Mouse (Mus musculus): ENCODE results near the gene Trex1.

Gene Trex1

DNA sequence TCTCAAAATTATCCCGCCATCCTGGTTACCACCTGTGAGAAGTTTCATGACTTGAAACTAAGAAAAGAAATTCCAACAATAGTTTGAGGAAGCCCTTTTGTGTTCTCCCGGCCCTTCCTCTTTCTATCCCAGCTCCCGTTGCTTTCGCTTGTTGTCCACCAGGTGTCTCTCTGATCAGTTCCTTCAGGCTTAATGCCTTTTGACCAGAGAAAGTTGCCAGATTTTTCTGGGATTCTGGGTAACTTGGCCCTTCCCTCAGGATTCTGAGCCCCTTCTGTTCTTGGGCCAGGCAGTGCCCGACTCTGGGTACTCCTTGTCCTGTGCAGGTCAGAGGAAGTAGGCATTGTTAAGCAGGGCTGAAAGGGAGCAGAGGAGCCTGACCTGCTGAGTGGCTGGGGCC, 28.5 kb upstream of the Trex1 start:
- DNase-seq (ENCODE audit: low spot score), result peak; percentile 37

DNA sequence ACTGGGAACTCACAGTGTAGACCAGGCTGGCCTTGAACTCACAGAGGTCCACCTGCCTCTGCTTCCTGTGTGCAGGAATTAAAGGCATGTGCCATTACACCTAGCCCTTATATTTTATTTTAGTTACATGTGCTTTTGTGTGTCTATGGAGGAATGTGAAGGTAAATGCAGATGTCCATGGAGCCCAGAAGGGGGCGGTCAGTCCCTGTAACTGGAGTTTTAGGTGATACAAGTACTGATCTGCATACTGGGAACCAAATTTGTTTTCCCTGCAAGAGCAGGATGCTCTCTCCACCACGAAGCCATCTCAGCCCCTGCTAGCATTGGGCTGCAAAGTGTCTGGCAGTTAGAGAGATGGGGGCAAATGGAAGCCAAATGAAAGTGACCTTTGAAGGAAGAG, 25.4 kb upstream of the Trex1 start:
- DNase-seq (ENCODE audit: low spot score), result no peak

DNA sequence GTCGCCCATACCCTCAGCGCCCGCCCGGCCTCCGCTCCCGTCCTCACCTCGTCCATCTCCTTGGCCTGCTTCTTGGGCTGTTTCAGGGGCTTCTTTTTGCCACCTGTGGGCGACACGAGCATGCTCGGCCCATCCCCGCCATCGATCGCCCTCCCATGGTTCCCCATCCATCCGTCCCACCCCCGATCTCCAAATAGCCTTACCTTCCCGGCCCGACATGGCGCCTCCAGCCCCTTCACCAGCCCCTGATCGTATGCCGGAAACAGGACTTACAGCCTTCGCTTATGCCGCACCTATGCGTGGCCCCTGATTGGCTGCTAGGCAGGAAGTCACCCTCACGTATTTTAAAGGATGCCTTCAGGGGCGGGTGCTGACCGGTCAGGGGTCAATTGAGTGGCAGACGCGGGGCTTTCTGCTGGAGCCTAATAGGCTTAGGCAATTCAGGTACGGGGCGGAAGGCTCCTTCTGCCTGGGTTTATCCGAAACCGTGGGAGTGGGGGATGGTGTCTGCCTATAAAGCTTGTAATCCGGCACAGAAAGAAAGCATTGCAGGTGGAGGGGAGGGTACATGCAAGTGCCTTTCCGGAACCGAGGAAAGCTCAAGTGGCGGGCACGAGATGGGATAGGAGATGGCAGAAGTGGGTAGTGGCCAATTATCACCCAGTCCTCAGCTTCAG, 22.7 kb upstream of the Trex1 start, which contains the start of the genes Ccdc51 and Tma7:
Gene Ccdc51 (plus strand): TSS at position 370 of the 677 bp plus-strand sequence.
Gene Tma7 (minus strand): TSS at position 464 of the 677 bp plus-strand sequence.
- DNase-seq (ENCODE audit: low spot score), result peak; percentile 94

DNA sequence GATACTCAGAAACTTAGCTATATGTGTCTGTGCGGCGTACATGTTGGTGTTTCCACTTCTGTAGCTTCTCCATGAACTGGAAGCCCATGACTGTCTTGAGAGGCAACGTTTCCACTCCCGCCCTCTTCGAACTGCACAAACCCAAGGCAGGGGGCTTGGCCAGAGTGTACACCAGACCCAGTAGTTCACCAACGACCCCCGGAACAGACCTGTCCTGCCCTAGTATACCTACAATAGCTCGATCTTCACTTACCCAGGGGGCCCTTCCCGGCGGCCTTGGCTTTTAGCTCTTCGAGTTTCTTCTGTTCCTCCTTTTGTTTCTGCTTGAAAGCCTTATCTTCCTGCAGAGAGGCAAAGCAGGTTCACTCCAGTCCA, 22.2 kb upstream of the Trex1 start:
- DNase-seq (ENCODE audit: low spot score), result no peak

DNA sequence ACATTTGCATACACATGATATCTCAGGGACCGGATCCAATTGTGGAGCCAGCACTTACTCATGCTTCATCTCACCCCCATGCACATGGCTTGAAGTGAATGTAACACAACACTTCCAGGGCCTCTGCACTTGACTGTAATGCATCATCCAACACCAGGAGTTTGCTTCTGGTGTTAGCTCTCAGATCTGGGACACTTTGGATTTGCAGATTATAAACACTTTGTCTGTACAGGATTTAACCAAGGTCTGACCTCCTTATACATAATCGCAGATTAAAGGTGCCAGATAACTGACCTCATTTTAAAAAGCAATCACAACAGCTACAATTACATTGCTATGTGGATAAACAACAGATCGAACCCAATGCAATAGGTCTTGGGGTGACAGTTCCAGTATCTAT, 21.0 kb upstream of the Trex1 start:
- DNase-seq (ENCODE audit: low spot score), result no peak

- peak; percentile 89 for DNase-seq (ENCODE audit: low spot score)
Measured at GRCm38 (mm10) chr9:109073661-109074573, 14.4 kb upstream of the Trex1 start, which contains the start of gene Atrip. TSS of gene Atrip (minus strand) at chr9:109074124.

DNA sequence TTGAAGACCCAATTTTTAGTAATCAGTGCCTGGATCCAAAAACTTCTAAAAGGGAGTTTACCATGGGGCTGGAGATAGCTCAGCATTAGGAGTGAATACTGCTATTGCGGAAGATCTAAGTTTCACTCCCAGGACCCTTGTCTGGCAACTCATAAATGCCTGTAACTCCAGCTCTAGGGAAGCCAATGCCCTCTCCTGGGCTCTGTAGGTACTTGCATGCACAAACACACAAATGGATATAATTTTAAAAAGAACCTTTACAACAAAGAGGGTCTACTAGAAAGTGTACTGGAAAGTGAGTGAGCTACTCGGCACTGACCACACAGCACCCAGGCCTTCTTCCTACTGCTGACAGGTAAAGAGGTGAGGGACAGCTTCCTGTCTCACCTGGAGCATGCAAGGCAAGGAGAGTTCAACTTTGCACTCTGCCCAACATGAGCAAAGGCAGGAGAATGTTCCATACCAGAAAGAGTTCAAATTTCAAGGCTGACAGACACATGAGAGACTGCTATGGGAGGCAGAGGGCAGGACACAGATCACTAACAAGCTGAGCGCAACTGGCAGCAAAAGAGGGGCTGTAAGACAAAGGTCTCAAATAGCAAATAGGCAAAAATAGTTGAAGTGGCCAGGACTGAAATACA, 8.7 kb upstream of the Trex1 start:
- DNase-seq (ENCODE audit: low spot score), result peak; percentile 64

GRCm38 (mm10) chr9:109060898-109061295, 1.4 kb upstream of the Trex1 start:
- no peak for DNase-seq (ENCODE audit: low spot score)

- DNase-seq (ENCODE audit: low spot score), result no peak
Measured at GRCm38 (mm10) chr9:109060184-109060897, 807 bp upstream of the Trex1 start.

- no peak for DNase-seq (ENCODE audit: low spot score)
Measured at GRCm38 (mm10) chr9:109058006-109058765, 1.3 kb downstream of the Trex1 start.

GRCm38 (mm10) chr9:109057543-109057942, 2.0 kb downstream of the Trex1 start:
- no peak for DNase-seq (ENCODE audit: low spot score)

DNA sequence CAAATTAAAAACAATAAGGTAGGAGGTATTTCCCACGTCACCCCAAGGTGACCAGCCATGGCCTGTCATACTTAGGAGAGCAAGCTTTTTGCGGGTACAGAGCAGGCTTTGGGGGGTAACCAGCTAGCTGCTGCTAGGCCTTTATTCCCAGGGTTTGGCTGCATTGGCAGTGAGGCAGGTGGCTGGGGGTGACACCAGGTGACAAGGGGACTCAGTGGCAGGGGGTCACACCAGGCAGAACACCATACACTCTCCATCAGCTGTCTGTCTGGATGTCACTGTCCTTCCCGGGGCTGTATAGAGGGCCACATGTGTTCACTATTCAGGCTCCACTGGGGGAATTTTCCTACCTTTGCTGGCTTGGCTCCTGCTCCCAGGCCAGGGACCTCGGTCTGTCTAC, 2.6 kb downstream of the Trex1 start:
- no peak for DNase-seq (ENCODE audit: low spot score)

GRCm38 (mm10) chr9:109056081-109056690, 3.3 kb downstream of the Trex1 start:
- no peak for DNase-seq (ENCODE audit: low spot score)

GRCm38 (mm10) chr9:109055271-109056030, 4.1 kb downstream of the Trex1 start:
- DNase-seq (ENCODE audit: low spot score), result no peak

GRCm38 (mm10) chr9:109054712-109055111, 4.8 kb downstream of the Trex1 start:
- DNase-seq (ENCODE audit: low spot score), result peak; percentile 71

DNA sequence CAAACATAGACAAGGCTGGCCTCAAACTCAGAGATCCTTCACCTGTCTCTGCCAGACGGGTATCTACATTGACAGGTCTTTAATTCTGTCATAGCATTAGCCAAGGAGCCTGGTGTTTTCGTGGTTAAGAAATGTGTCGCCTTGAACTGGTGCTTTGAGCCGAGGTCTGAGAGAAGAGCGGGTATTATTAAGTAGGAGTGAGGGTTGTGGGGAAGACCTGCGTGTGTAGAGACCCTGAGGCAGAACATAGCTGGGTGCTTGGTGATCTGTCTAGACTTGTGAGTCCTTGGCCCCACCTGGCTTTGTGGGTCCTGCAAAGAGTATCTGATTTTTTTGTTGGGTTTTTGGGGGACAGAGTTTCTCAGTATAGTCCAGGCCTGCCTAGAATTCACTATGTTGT, 5.7 kb downstream of the Trex1 start:
- no peak for DNase-seq (ENCODE audit: low spot score)

- DNase-seq (ENCODE audit: low spot score), result no peak
Measured at GRCm38 (mm10) chr9:109053366-109053765, 6.2 kb downstream of the Trex1 start.

GRCm38 (mm10) chr9:109052490-109053260, 6.9 kb downstream of the Trex1 start:
- DNase-seq (ENCODE audit: low spot score), result no peak
